20 mouse cellular contexts compared by ENCODE assay signal in the genomic region with DNA sequence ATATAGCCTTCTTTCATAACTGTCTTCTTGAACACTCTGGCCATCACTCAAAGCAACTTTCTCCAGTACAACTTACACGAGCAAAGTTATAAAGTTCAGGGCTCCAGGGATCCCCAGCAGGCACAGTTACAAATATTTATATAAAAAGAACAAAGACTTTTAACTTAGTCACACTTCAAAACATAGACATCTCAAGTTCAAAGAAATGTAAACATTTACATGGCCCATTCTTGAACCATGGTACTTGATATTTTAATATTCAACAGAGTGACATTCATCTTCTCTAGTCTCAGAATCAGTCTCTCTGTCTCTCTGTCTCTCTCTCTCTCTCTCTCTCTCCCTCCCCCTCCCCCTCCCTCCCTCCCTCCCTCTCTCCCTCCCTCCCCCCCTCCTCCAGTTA.
DNase-seq lines count a peak whose midpoint lies in the region; ATAC-seq and TF ChIP-seq lines count a peak whose summit lies in the region.
"Had no signal": no experiment of that assay in that cellular context is flagged by ENCODE, and none has a peak within 500 bp of the region (broad histone marks: within the 10 kb centered on the region; RNA-seq: fewer than 3 reads in every experiment).

No protein-coding gene starts in this region.

- no peak overlapping the region for H3K4me3 ChIP-seq in forebrain, embryonic 15.5 days
- no peak overlapping the region for H3K4me3 ChIP-seq in forebrain, postnatal 0 days (ENCODE audit: low read depth, low read length)
- H3K4me3 ChIP-seq in kidney, embryonic 15.5 days (replicated peaks) = no peak overlapping the region
- no peak overlapping the region for H3K4me3 ChIP-seq in lung, postnatal 0 days (ENCODE audit: low read depth, low read length)
- H3K4me3 ChIP-seq: embryonic facial prominence, embryonic 15.5 days; heart, adult 2 months; left cerebral cortex, adult 2 months; liver, embryonic 13.5 days; midbrain, embryonic 10.5 days; neural tube, embryonic 15.5 days; stomach, embryonic 15.5 days had no signal

- no peak for TF ChIP-seq CTCF in forebrain, postnatal 0 days (IDR thresholded peaks at IDR 0.05; ENCODE audit: low read depth)
- no peak for TF ChIP-seq CTCF in lung, postnatal 0 days (IDR thresholded peaks at IDR 0.05)

- H3K9me3 ChIP-seq in forebrain, embryonic 15.5 days = no peaks in the 10 kb centered on the region
- H3K9me3 ChIP-seq in forebrain, postnatal 0 days (ENCODE audit: low read length) = no peaks in the 10 kb centered on the region
- H3K9me3 ChIP-seq in kidney, embryonic 15.5 days (replicated peaks) = no peaks in the 10 kb centered on the region
- no peaks in the 10 kb centered on the region for H3K9me3 ChIP-seq in lung, postnatal 0 days (ENCODE audit: low read length)
- H3K9me3 ChIP-seq: embryonic facial prominence, embryonic 15.5 days; liver, embryonic 13.5 days; midbrain, embryonic 10.5 days; neural tube, embryonic 15.5 days; stomach, embryonic 15.5 days had no signal

- peak; percentile 68; the same call in 1 of the 2 replicates for TF ChIP-seq EP300 in lung, postnatal 0 days (IDR thresholded peaks at IDR 0.05)

- no peak overlapping the region for H3K9ac ChIP-seq in forebrain, embryonic 15.5 days (replicated peaks)
- H3K9ac ChIP-seq in forebrain, postnatal 0 days = no peak overlapping the region
- no peak overlapping the region for H3K9ac ChIP-seq in kidney, embryonic 15.5 days
- H3K9ac ChIP-seq in lung, postnatal 0 days (replicated peaks; ENCODE audit: low read depth) = no peak overlapping the region
- H3K9ac ChIP-seq: embryonic facial prominence, embryonic 15.5 days; liver, embryonic 13.5 days; neural tube, embryonic 15.5 days; stomach, embryonic 15.5 days had no signal

- no peak overlapping the region for H3K4me2 ChIP-seq in forebrain, embryonic 15.5 days (replicated peaks)
- H3K4me2 ChIP-seq in forebrain, postnatal 0 days (ENCODE audit: low read depth) = no peak overlapping the region
- no peak overlapping the region for H3K4me2 ChIP-seq in kidney, embryonic 15.5 days
- H3K4me2 ChIP-seq in lung, postnatal 0 days (replicated peaks; ENCODE audit: low read depth, low read length) = no peak overlapping the region
- H3K4me2 ChIP-seq: embryonic facial prominence, embryonic 15.5 days; liver, embryonic 13.5 days; neural tube, embryonic 15.5 days; stomach, embryonic 15.5 days had no signal

- H3K27ac ChIP-seq in forebrain, embryonic 15.5 days (replicated peaks) = 0 out of 2 replicates have a peak overlapping the region, but pooled peaks have one; percentile 40
- H3K27ac ChIP-seq in forebrain, postnatal 0 days (ENCODE audit: low read depth, low read length) = no peak overlapping the region
- peak overlapping the region; percentile 58; the same call in 1 of the 2 replicates for H3K27ac ChIP-seq in kidney, embryonic 15.5 days
- H3K27ac ChIP-seq in lung, postnatal 0 days (ENCODE audit: low read length) = no peak overlapping the region
- H3K27ac ChIP-seq: embryonic facial prominence, embryonic 15.5 days; heart, adult 2 months; left cerebral cortex, adult 2 months; liver, embryonic 13.5 days; midbrain, embryonic 10.5 days; stomach, embryonic 15.5 days had no signal

- no peaks in the 10 kb centered on the region for H3K36me3 ChIP-seq in forebrain, embryonic 15.5 days
- H3K36me3 ChIP-seq in forebrain, postnatal 0 days (ENCODE audit: insufficient read depth) = no peaks in the 10 kb centered on the region
- H3K36me3 ChIP-seq in kidney, embryonic 15.5 days = no peaks in the 10 kb centered on the region
- H3K36me3 ChIP-seq in lung, postnatal 0 days (ENCODE audit: insufficient read depth, low read length) = no peaks in the 10 kb centered on the region
- H3K36me3 ChIP-seq: embryonic facial prominence, embryonic 15.5 days; liver, embryonic 13.5 days; midbrain, embryonic 10.5 days; neural tube, embryonic 15.5 days; stomach, embryonic 15.5 days had no signal

- peaks cover 3% of the 10 kb centered on the region; the same call in 1 of the 2 replicates for H3K27me3 ChIP-seq in forebrain, embryonic 15.5 days
- no peaks in the 10 kb centered on the region for H3K27me3 ChIP-seq in forebrain, postnatal 0 days (ENCODE audit: insufficient read depth, low read length)
- no peaks in the 10 kb centered on the region for H3K27me3 ChIP-seq in kidney, embryonic 15.5 days
- no peaks in the 10 kb centered on the region for H3K27me3 ChIP-seq in lung, postnatal 0 days (replicated peaks; ENCODE audit: insufficient read depth, low read length)
- H3K27me3 ChIP-seq: embryonic facial prominence, embryonic 15.5 days; liver, embryonic 13.5 days; neural tube, embryonic 15.5 days; stomach, embryonic 15.5 days had no signal

- peaks cover 76% of the 10 kb centered on the region for H3K4me1 ChIP-seq in forebrain, embryonic 15.5 days
- H3K4me1 ChIP-seq in forebrain, postnatal 0 days (ENCODE audit: insufficient read depth) = peaks cover 4% of the 10 kb centered on the region
- peaks cover 37% of the 10 kb centered on the region for H3K4me1 ChIP-seq in kidney, embryonic 15.5 days
- peaks cover 10% of the 10 kb centered on the region; the same call in 1 of the 2 replicates for H3K4me1 ChIP-seq in lung, postnatal 0 days (ENCODE audit: insufficient read depth, low read depth, low read length)

- WGBS in forebrain, embryonic 15.5 days = 40% methylated on average over 1 of the region's 1 CpGs
- 55% methylated on average over 1 of the region's 1 CpGs for WGBS in forebrain, postnatal 0 days
- WGBS in kidney, embryonic 15.5 days = 16% methylated on average over 1 of the region's 1 CpGs
- 10% methylated on average over 1 of the region's 1 CpGs for WGBS in lung, postnatal 0 days

- DNase-seq in forebrain, postnatal 0 days = no peak
- no peak for DNase-seq in kidney, postnatal 4 days
- peak; percentile 75 for DNase-seq in lung, postnatal 0 days (ENCODE audit: low spot score)
- DNase-seq in lung, postnatal 14 days = no peak
- DNase-seq in lung, postnatal 25 days (ENCODE audit: low spot score) = peak; percentile 17
- DNase-seq: adrenal gland, postnatal 25 days; cerebellum, adult 8-10 months; gastrocnemius, postnatal 36 days; heart, adult 2 months; kidney, adult 18-20 months; liver, embryonic 13.5 days; thymus, postnatal 25 days had no signal

- ATAC-seq in forebrain, embryonic 15.5 days (replicated peaks) = no peak
- ATAC-seq in forebrain, postnatal 0 days = no peak
- ATAC-seq in kidney, embryonic 15.5 days (replicated peaks; ENCODE audit: low FRiP score) = no peak
- peak; percentile 65 for ATAC-seq in lung, postnatal 0 days
- ATAC-seq: inflammation-experienced regulatory T-cells, adult 6 months had no signal

Comparison
In these comparisons a context has a peak if more than half of its experiments do, and no peak if none do; other contexts are left out.
1. H3K27ac ChIP-seq: peak in forebrain, embryonic 15.5 days (single experiment) and kidney, embryonic 15.5 days (single experiment); none in forebrain, postnatal 0 days (single experiment) and lung, postnatal 0 days (single experiment).
2. DNase-seq: peak in lung, postnatal 0 days (single experiment) and lung, postnatal 25 days (single experiment); none in forebrain, postnatal 0 days (single experiment), kidney, postnatal 4 days (0 of 2) and lung, postnatal 14 days (single experiment).